Mouse (Mus musculus): ENCODE measurements around the gene Pak6.

- TF ChIP-seq MAX (IDR thresholded peaks at IDR 0.05; ENCODE audit: low read depth) (no peak), USF1 (IDR thresholded peaks at IDR 0.05; ENCODE audit: low read depth) (no peak), POLR2A (IDR thresholded peaks at IDR 0.05; ENCODE audit: insufficient read length, low read depth) (no peak), MYOD1 (IDR thresholded peaks at IDR 0.05; ENCODE audit: control insufficient read depth in 1 of 3, insufficient read length in 2 of 3, low read depth in 2 of 3) (no peak), E2F4 (IDR thresholded peaks at IDR 0.05; ENCODE audit: insufficient read depth) (no peak), POLR2AphosphoS2 (IDR thresholded peaks at IDR 0.05; ENCODE audit: insufficient read length, low read depth) (no peak), CEBPB (IDR thresholded peaks at IDR 0.05; ENCODE audit: insufficient read depth, poor library complexity, severe bottlenecking) (no peak), MYOG (IDR thresholded peaks at IDR 0.05; ENCODE audit: control insufficient read depth in 1 of 3, insufficient read depth in 1 of 3, insufficient read length in 2 of 3, low read depth in 2 of 3) (no peak), TCF12 (IDR thresholded peaks at IDR 0.05; ENCODE audit: insufficient read depth, poor library complexity, severe bottlenecking) (no peak), SRF (IDR thresholded peaks at IDR 0.05; ENCODE audit: control insufficient read depth, insufficient read length, low read depth) (no peak), REST (IDR thresholded peaks at IDR 0.05; ENCODE audit: insufficient read depth, insufficient read length) (no peak)
Measured at GRCm38 (mm10) chr2:118680926-118681325, 17.8 kb downstream of the Pak6 start.
